Mouse (Mus musculus): ENCODE data around the gene Plekha4.

DNA sequence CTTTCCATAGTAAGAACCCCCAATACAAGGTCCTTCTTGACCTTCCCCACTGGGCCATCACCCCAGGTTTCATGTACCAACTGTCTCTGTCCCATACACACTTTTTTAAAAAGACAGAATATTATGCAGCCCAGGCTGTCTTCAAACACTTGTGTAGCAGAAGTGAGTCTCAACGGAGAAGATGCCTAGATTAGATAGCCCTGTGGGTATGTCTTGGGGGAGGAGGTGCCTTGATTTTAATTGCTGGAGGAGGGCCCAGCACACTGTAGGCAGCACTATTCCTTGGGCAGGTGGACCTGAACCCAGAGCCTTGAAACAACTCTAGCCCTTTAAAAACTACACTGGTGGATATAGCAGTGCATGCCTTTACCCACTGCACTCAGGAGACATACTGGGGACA, 44.0 kb upstream of the Plekha4 start:
- TF ChIP-seq POLR2A (IDR thresholded peaks at IDR 0.05; ENCODE audit: insufficient read depth, low read depth, low read length) (no peak), CTCF (IDR thresholded peaks at IDR 0.05; ENCODE audit: insufficient read depth, low read depth, low read length) (no peak)

Data from olfactory bulb, adult 2 months (tissue).